Mouse (Mus musculus): ENCODE measurements around the gene 1700029J07Rik. TPM values are rescaled to one million over a fixed set of nuclear protein-coding genes. Genes with fewer than 3 reads are reported as not detected.

The 1700029J07Rik gene
- total RNA-seq, 2 experiments from 2014 or later: 0.94 TPM; not detected in 1

GRCm38 (mm10) chr8:45973988-45974505, 1.0 kb downstream of the 1700029J07Rik start:
- no peak for ATAC-seq (replicated peaks; ENCODE audit: low FRiP score, poor library complexity, severe bottlenecking)

GRCm38 (mm10) chr8:45970894-45971293, 4.2 kb downstream of the 1700029J07Rik start:
- ATAC-seq (replicated peaks; ENCODE audit: low FRiP score, poor library complexity, severe bottlenecking): no peak

GRCm38 (mm10) chr8:45950622-45951021, 24.4 kb downstream of the 1700029J07Rik start:
- ATAC-seq (replicated peaks; ENCODE audit: low FRiP score, poor library complexity, severe bottlenecking): no peak

- ATAC-seq (replicated peaks; ENCODE audit: low FRiP score, poor library complexity, severe bottlenecking): no peak
Measured at GRCm38 (mm10) chr8:45946283-45946682, 28.8 kb downstream of the 1700029J07Rik start.

- no peak for ATAC-seq (replicated peaks; ENCODE audit: low FRiP score, poor library complexity, severe bottlenecking)
Measured at GRCm38 (mm10) chr8:45936986-45937385, 38.1 kb downstream of the 1700029J07Rik start.

- ATAC-seq (replicated peaks; ENCODE audit: low FRiP score, poor library complexity, severe bottlenecking): peak; percentile 77
Measured at GRCm38 (mm10) chr8:45934582-45935014, 40.5 kb downstream of the 1700029J07Rik start, which contains the start of gene Ccdc110. TSS of gene Ccdc110 (plus strand) at chr8:45934619.

- no peak for ATAC-seq (replicated peaks; ENCODE audit: low FRiP score, poor library complexity, severe bottlenecking)
Measured at GRCm38 (mm10) chr8:45922116-45922515, 52.9 kb downstream of the 1700029J07Rik start.

- ATAC-seq (replicated peaks; ENCODE audit: low FRiP score, poor library complexity, severe bottlenecking): no peak
Measured at GRCm38 (mm10) chr8:45920392-45920791, 54.7 kb downstream of the 1700029J07Rik start.

GRCm38 (mm10) chr8:45918891-45919290, 56.2 kb downstream of the 1700029J07Rik start:
- ATAC-seq (replicated peaks; ENCODE audit: low FRiP score, poor library complexity, severe bottlenecking): no peak

GRCm38 (mm10) chr8:45917040-45917679, 57.9 kb downstream of the 1700029J07Rik start:
- ATAC-seq (replicated peaks; ENCODE audit: low FRiP score, poor library complexity, severe bottlenecking): no peak

GRCm38 (mm10) chr8:45916496-45916895, 58.6 kb downstream of the 1700029J07Rik start:
- ATAC-seq (replicated peaks; ENCODE audit: low FRiP score, poor library complexity, severe bottlenecking): no peak

- ATAC-seq (replicated peaks; ENCODE audit: low FRiP score, poor library complexity, severe bottlenecking): no peak
Measured at GRCm38 (mm10) chr8:45913707-45914106, 61.3 kb downstream of the 1700029J07Rik start.

GRCm38 (mm10) chr8:45906251-45906619, 68.8 kb downstream of the 1700029J07Rik start:
- ATAC-seq (replicated peaks; ENCODE audit: low FRiP score, poor library complexity, severe bottlenecking): no peak

- ATAC-seq (replicated peaks; ENCODE audit: low FRiP score, poor library complexity, severe bottlenecking): no peak
Measured at GRCm38 (mm10) chr8:45905591-45906250, 69.3 kb downstream of the 1700029J07Rik start.

GRCm38 (mm10) chr8:45903659-45904058, 71.4 kb downstream of the 1700029J07Rik start:
- no peak for ATAC-seq (replicated peaks; ENCODE audit: low FRiP score, poor library complexity, severe bottlenecking)

Other genes with a start within 250 kb of the 1700029J07Rik start
- not detected in 2 replicates for gene Pdlim3, start 89.8 kb downstream of the 1700029J07Rik start, total RNA-seq (2015; ENCODE audit: low replicate concordance)
- gene Pdlim3, start 89.8 kb downstream of the 1700029J07Rik start, total RNA-seq (2017; ENCODE audit: low replicate concordance): 0.26 TPM in 1 of 2 replicates, not detected in the other
- not detected in 2 replicates for gene Ccdc110, start 40.6 kb downstream of the 1700029J07Rik start, total RNA-seq (2015; ENCODE audit: low replicate concordance)
- not detected in 2 replicates for gene Ccdc110, start 40.6 kb downstream of the 1700029J07Rik start, total RNA-seq (2017; ENCODE audit: low replicate concordance)
- 25.4 and 30.9 TPM in 2 replicates for gene Ufsp2, start 276 bp upstream of the 1700029J07Rik start, total RNA-seq (2015; ENCODE audit: low replicate concordance)
- gene Ufsp2, start 276 bp upstream of the 1700029J07Rik start, total RNA-seq (2017; ENCODE audit: low replicate concordance): 15.3 and 28.1 TPM in 2 replicates
- not detected in 2 replicates for gene Lrp2bp, start 24.1 kb upstream of the 1700029J07Rik start, total RNA-seq (2015; ENCODE audit: low replicate concordance)
- gene Lrp2bp, start 24.1 kb upstream of the 1700029J07Rik start, total RNA-seq (2017; ENCODE audit: low replicate concordance): not detected in 2 replicates
- gene Ankrd37, start 30.5 kb upstream of the 1700029J07Rik start, total RNA-seq (2015; ENCODE audit: low replicate concordance): 1.5 TPM in 1 of 2 replicates, not detected in the other
- not detected in 2 replicates for gene Ankrd37, start 30.5 kb upstream of the 1700029J07Rik start, total RNA-seq (2017; ENCODE audit: low replicate concordance)
- 14.6 and 15.4 TPM in 2 replicates for gene Cfap97, start 176.5 kb upstream of the 1700029J07Rik start, total RNA-seq (2015; ENCODE audit: low replicate concordance)
- 5.0 and 5.3 TPM in 2 replicates for gene Cfap97, start 176.5 kb upstream of the 1700029J07Rik start, total RNA-seq (2017; ENCODE audit: low replicate concordance)
- gene Snx25, start 176.9 kb upstream of the 1700029J07Rik start, total RNA-seq (2015; ENCODE audit: low replicate concordance): 6.9 and 8.4 TPM in 2 replicates
- 4.3 and 10.1 TPM in 2 replicates for gene Snx25, start 176.9 kb upstream of the 1700029J07Rik start, total RNA-seq (2017; ENCODE audit: low replicate concordance)
- 10.7 and 12.9 TPM in 2 replicates for gene Slc25a4, start 236.0 kb upstream of the 1700029J07Rik start, total RNA-seq (2015; ENCODE audit: low replicate concordance)
- gene Slc25a4, start 236.0 kb upstream of the 1700029J07Rik start, total RNA-seq (2017; ENCODE audit: low replicate concordance): 10.6 and 15.1 TPM in 2 replicates

Data from erythroblast, adult 5-6 weeks (primary cell).